Mouse (Mus musculus) intestine, embryonic 16.5 days (tissue): ENCODE measurements around the gene Lrrc43. TPM values are rescaled to one million over a fixed set of nuclear protein-coding genes. Genes with fewer than 3 reads are reported as not detected.
"Not testable (repeated sequence)": the region's sequence is repeated elsewhere in the genome, so short reads cannot be mapped to it uniquely, and the experiment has no call there.

Experiments
- ATAC-seq: fragments of 200-750 bp; cut with Nextera tagmentation; 2 replicates; pipeline ENCODE4 v1.8.0; 2017; ENCODE audit warnings: moderate TSS enrichment, moderate library complexity
- H3K27ac ChIP-seq: fragments of 300-500 bp; sonication (generic); 2 replicates; pipeline ENCODE4 v1.5.1; 2014; ENCODE audit warnings: mild to moderate bottlenecking, low read length
- H3K27me3 ChIP-seq: fragments of 300-500 bp; sonication (generic); replicated peaks from 2 replicates; pipeline ENCODE4 v1.6.1; 2014; ENCODE audit warnings: low read length, control low read depth, mixed read lengths; ENCODE audit not compliant: control insufficient read depth, insufficient read depth
- H3K36me3 ChIP-seq: fragments of 300-500 bp; sonication (generic); 2 replicates; pipeline ENCODE4 v1.6.1; 2014; ENCODE audit warnings: low read length, control low read depth; ENCODE audit not compliant: control insufficient read depth, insufficient read depth
- H3K4me1 ChIP-seq: fragments of 300-500 bp; sonication (generic); 2 replicates; pipeline ENCODE4 v1.6.1; 2014; ENCODE audit warnings: low read length, control low read depth, mixed read lengths; ENCODE audit not compliant: control insufficient read depth, insufficient read depth
- H3K4me2 ChIP-seq: fragments of 300-500 bp; sonication (generic); 2 replicates; pipeline ENCODE4 v1.6.1; 2014; ENCODE audit warnings: low read depth, low read length, control low read depth
- H3K4me3 ChIP-seq: fragments of 300-500 bp; sonication (generic); 2 replicates; pipeline ENCODE4 v1.5.1; 2014; ENCODE audit warnings: mild to moderate bottlenecking, low read length
- H3K9ac ChIP-seq: fragments of 300-500 bp; sonication (generic); 2 replicates; pipeline ENCODE4 v1.6.1; 2014; ENCODE audit warnings: low read depth, low read length
- H3K9me3 ChIP-seq: fragments of 300-500 bp; sonication (generic); 2 replicates; pipeline ENCODE4 v1.6.1; 2016; ENCODE audit warnings: low read length, control low read depth; ENCODE audit not compliant: control insufficient read depth
- WGBS: fragments of 180-500 bp; shearing (Covaris S2); extraction: QIAGEN DNeasy Blood & Tissue Kit; methylation state at CpG from one replicate; pipeline ENCODE4 v1.1.7; 2014; 5-methylcytosine and 5-hydroxymethylcytosine counted together
- polyA plus RNA-seq: library from polyadenylated mRNA; unstranded; fragments of >200 nt; fragmentation: Nextera tagmentation; extraction: Ambion mirVana; gene quantifications from 2 replicates; pipeline ENCODE4 v1.2.1, GENCODE M21; 2015

Lrrc43 gene
- polyA plus RNA-seq, 1 experiment from 2014 or later, result not detected

DNA sequence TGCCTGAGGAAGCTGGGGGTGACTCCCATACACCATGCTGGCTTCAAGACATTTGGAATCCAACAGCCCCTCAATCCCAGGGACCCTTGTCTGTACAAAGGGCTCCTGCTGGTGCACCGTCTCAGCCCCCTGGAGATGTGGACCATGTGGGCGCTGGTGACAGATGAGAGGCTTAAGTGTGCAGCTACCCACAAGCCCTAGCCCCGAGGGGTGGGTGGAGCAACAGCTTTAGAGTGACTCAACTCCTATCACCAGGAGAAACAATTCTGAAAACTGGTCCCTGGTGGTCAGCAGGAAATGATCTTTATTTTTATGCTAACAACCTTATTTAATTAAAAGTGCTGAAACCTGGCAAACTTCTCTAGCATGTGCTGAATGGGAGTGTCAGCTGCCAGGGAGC, 22.3 kb downstream of the Lrrc43 start:
- Histone ChIP-seq H3K4me1 (peaks cover 13% of the 10 kb centered on the region), H3K27me3 (peaks cover 24% of the 10 kb centered on the region)
- H3K36me3 ChIP-seq, ATAC-seq, H3K27ac ChIP-seq, H3K4me2 ChIP-seq, H3K9me3 ChIP-seq, H3K4me3 ChIP-seq, H3K9ac ChIP-seq: not testable (repeated sequence)
- 76% methylated on average over 3 of the region's 3 CpGs for WGBS

GRCm38 (mm10) chr5:123512102-123512501, 23.0 kb downstream of the Lrrc43 start:
- Histone ChIP-seq H3K4me3 (no peak overlapping the region), H3K9ac (no peak overlapping the region), H3K27me3 (peaks cover 21% of the 10 kb centered on the region), H3K36me3 (no peaks in the 10 kb centered on the region), H3K9me3 (no peaks in the 10 kb centered on the region), H3K4me2 (no peak overlapping the region), H3K27ac (no peak overlapping the region), H3K4me1 (peaks cover 13% of the 10 kb centered on the region)
- WGBS, result 63% methylated on average over 3 of the region's 3 CpGs
- 0 out of 2 replicates have a peak, but pooled peaks have one; percentile 22 for ATAC-seq

DNA sequence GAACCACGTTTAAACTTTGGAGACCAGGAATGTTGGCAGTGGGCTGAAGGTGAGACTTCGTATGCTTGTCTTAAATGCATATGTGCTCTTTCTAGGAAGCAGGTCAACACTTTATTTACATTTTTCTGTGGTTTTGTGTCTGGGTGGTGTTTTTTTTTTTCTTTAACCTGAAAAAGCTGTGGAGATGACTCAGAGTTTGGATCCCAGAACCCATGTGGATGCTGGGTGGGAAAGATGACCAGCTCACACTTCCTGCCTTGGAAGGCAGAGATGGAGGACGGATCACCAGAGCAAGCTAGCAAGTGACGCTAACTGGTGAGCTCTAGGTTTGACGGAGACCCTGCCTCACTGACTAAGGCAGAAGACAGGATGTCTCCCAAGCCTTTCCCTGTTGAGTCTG, 25.8 kb downstream of the Lrrc43 start:
- H3K9me3 ChIP-seq, result no peaks in the 10 kb centered on the region
- no peak overlapping the region for H3K27ac ChIP-seq
- no peaks in the 10 kb centered on the region for H3K36me3 ChIP-seq
- H3K27me3 ChIP-seq, result peaks cover 2% of the 10 kb centered on the region
- no peak for ATAC-seq
- 87% methylated on average over 5 of the region's 5 CpGs for WGBS
- H3K4me1 ChIP-seq, result 0 out of 2 replicates have a peak, but pooled peaks cover 4% of the 10 kb centered on the region
- H3K4me3 ChIP-seq, result no peak overlapping the region
- H3K4me2 ChIP-seq, result no peak overlapping the region
- no peak overlapping the region for H3K9ac ChIP-seq

DNA sequence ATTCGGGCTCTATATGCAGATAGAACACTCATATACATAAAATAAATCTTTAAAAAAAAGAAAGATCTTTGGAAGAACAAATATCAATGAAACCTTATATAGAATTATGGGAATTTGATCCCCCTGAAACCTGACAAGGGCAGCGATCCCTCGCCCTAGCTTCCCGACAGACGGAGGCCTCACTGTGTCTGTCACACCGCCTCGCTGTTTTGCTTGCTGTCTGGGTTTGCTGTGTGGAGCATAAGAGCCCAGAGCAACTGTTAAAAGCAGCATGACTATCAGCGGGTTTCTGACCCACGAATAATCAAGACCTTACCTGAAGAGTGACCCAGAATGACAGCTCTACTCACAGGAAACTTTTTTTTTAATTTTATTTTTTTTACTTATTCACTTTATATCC, 31.6 kb downstream of the Lrrc43 start:
- no peaks in the 10 kb centered on the region for H3K27me3 ChIP-seq
- H3K4me2 ChIP-seq, result no peak overlapping the region
- H3K9me3 ChIP-seq, result no peaks in the 10 kb centered on the region
- H3K27ac ChIP-seq, result no peak overlapping the region
- H3K4me1 ChIP-seq, result peaks cover 11% of the 10 kb centered on the region; the same call in 1 of the 2 replicates
- no peak overlapping the region for H3K9ac ChIP-seq
- ATAC-seq, result no peak
- no peak overlapping the region for H3K4me3 ChIP-seq
- 89% methylated on average over 9 of the region's 9 CpGs for WGBS
- no peaks in the 10 kb centered on the region for H3K36me3 ChIP-seq

DNA sequence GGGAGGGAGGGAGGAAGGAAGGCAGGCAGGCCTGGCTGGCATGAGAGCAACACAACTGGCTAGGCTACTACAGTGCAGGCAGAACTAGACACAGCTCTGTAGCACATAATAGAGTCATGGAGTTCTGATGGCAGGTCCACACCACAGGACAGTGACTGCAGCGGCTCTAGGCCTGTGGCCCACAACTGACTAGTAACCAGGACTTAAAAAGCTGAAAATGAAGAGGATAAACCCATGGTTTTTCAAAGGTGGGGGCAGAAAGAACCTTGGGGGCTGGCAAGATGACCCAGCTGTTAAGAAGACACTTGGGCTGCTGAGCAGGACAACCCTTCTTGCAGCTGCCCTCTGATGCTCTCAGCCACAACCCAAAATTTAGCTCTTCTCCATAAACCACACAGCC, 32.5 kb downstream of the Lrrc43 start:
- H3K9me3 ChIP-seq, result no peaks in the 10 kb centered on the region
- ATAC-seq, result no peak
- WGBS, result 88% methylated on average over 1 of the region's 1 CpGs

DNA sequence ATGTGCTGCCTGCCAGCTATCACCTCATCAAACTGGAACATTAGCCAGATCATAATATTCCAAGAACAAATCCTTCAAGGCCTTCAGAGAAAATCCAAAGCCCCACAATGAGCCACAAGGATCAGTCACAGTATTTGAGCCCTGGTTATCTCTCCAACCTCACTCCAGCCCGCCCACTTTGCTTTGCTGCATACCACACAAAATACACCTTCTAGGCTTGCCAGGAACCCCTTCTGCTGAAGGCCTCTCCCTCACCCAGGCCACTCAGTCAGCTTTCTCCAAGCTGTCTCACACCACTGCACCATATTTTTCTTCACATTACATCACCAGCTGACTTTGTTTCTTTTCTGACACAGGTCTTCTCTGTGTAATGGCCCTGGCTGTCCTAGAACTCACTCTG, 33.1 kb downstream of the Lrrc43 start:
- H3K4me2 ChIP-seq, result no peak overlapping the region
- ATAC-seq, result no peak

More for the DNA sequence above, 32.5 kb downstream of the Lrrc43 start:
- H3K27me3 ChIP-seq, result no peaks in the 10 kb centered on the region
- no peak overlapping the region for H3K4me2 ChIP-seq
- H3K36me3 ChIP-seq, result no peaks in the 10 kb centered on the region
- H3K4me1 ChIP-seq, result peaks cover 11% of the 10 kb centered on the region; the same call in 1 of the 2 replicates
- H3K9ac ChIP-seq, result no peak overlapping the region
- no peak overlapping the region for H3K27ac ChIP-seq
- no peak overlapping the region for H3K4me3 ChIP-seq

GRCm38 (mm10) chr5:123523692-123524392, 34.7 kb downstream of the Lrrc43 start, which contains the start of gene Diablo:
Gene Diablo (minus strand): TSS chr5:123524176.
- Histone ChIP-seq H3K9ac (peak within 1 kb of the TSS; percentile 81), H3K4me2 (peak within 1 kb of the TSS; percentile 95), H3K36me3 (no peaks in the 10 kb centered on the region), H3K4me1 (peaks cover 11% of the 10 kb centered on the region; the same call in 1 of the 2 replicates), H3K27ac (no peak within 1 kb of the TSS), H3K4me3 (peak within 1 kb of the TSS; percentile 86), H3K9me3 (no peaks in the 10 kb centered on the region), H3K27me3 (no peaks in the 10 kb centered on the region)
- peak; percentile 99 for ATAC-seq
- WGBS, result under 1% methylated on average over 80 of the region's 82 CpGs

More for the DNA sequence above, 33.1 kb downstream of the Lrrc43 start:
- H3K4me1 ChIP-seq, result peaks cover 11% of the 10 kb centered on the region; the same call in 1 of the 2 replicates
- H3K9me3 ChIP-seq, result no peaks in the 10 kb centered on the region
- H3K9ac ChIP-seq, result no peak overlapping the region
- H3K27ac ChIP-seq, result no peak overlapping the region
- no peaks in the 10 kb centered on the region for H3K27me3 ChIP-seq
- no peak overlapping the region for H3K4me3 ChIP-seq
- H3K36me3 ChIP-seq, result no peaks in the 10 kb centered on the region
- 78% methylated on average over 1 of the region's 1 CpGs for WGBS

DNA sequence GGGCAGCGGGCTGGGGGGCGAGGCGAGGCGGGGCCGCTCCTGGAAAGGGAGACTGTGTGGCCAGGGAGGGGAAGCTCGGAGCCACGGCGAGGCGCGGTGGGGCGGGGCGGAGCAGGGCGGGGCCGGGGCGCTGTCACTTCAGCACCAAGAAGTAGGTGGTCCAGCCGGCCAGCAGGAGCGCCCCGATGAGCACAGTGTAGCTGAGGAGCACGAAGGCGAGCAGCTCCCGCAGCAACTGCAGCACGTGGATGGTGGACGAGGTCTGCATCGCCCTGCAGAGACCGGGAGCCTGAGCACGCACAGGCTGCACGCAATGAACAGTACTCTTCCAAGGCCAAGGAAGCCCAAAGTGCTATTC, 35.3 kb downstream of the Lrrc43 start:
- H3K9ac ChIP-seq, result peak overlapping the region; percentile 41
- peak; percentile 97 for ATAC-seq

DNA sequence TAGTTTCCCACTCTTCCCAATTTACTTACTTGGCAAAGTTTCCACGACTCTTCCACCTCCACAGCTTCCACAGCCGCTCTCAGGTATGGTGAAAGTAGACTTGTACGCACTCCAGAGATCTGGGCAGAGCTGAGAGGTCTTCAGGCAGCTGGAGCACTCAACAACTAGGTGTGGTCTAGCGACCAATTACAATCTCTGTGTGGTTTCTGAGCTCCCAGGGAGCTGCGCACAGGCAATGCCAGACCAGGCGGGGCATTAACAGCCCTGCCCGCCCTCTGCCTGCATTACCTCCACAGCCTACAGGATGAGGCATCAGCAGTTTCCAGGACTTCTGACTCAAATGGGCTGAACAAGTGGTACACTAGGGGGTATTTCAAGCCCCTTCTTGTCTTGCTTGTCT, 36.2 kb downstream of the Lrrc43 start, which contains the start of gene Gm49027:
TSS of gene Gm49027 (minus strand) at position 208 of the 400 bp plus-strand sequence.
- ATAC-seq, result no peak
- H3K27me3 ChIP-seq, result no peaks in the 10 kb centered on the region
- H3K4me3 ChIP-seq, result peak within 1 kb of the TSS; percentile 86
- 82% methylated on average over 7 of the region's 7 CpGs for WGBS
- peak within 1 kb of the TSS; percentile 41; the same call in 1 of the 2 replicates for H3K9ac ChIP-seq
- H3K4me1 ChIP-seq, result peaks cover 11% of the 10 kb centered on the region; the same call in 1 of the 2 replicates
- H3K4me2 ChIP-seq, result peak within 1 kb of the TSS; percentile 64
- no peak within 1 kb of the TSS for H3K27ac ChIP-seq
- no peaks in the 10 kb centered on the region for H3K36me3 ChIP-seq
- H3K9me3 ChIP-seq, result no peaks in the 10 kb centered on the region

More for the DNA sequence above, 35.3 kb downstream of the Lrrc43 start:
- WGBS, result 0% methylated on average over 24 of the region's 27 CpGs
- no peak overlapping the region for H3K27ac ChIP-seq
- peak overlapping the region; percentile 64 for H3K4me2 ChIP-seq
- peak overlapping the region; percentile 86 for H3K4me3 ChIP-seq
- peaks cover 11% of the 10 kb centered on the region; the same call in 1 of the 2 replicates for H3K4me1 ChIP-seq
- no peaks in the 10 kb centered on the region for H3K9me3 ChIP-seq
- H3K27me3 ChIP-seq, result no peaks in the 10 kb centered on the region
- H3K36me3 ChIP-seq, result no peaks in the 10 kb centered on the region
